In the genomic region with DNA sequence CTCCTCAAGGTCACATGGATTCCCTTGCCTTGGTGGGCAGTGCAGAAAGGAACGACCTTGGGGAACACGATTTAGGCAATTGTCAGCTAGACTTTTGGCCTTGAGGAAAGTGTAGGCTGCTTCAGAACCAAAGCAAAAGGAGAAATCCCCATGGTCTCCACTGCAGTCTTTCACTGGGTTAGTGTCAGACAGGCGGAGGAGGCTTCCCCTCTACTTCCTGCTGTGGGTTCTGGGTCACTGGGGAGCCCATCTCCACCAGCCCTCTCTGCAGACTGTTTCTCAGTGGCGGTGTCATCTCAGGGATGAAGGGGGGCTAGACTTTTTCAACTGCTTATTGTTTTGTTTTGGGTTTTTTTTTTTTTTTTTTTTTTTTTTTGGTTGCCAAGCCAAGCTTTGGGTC, we compare ENCODE assay signal across 9 mouse cellular contexts.
DNase-seq lines count a peak whose midpoint lies in the region; ATAC-seq and TF ChIP-seq lines count a peak whose summit lies in the region.
"Had no signal": no experiment of that assay in that cellular context is flagged by ENCODE, and none has a peak within 500 bp of the region (broad histone marks: within the 10 kb centered on the region; RNA-seq: fewer than 3 reads in every experiment).

No protein-coding gene starts in this region.

- 37% methylated on average over 4 of the region's 4 CpGs for WGBS in midbrain, embryonic 12.5 days
- 35% methylated on average over 4 of the region's 4 CpGs for WGBS in midbrain, postnatal 0 days

- H3K27ac ChIP-seq in midbrain, embryonic 12.5 days (replicated peaks), result no peak overlapping the region
- no peak overlapping the region for H3K27ac ChIP-seq in midbrain, postnatal 0 days (ENCODE audit: low read depth, low read length)

- H3K4me2 ChIP-seq in midbrain, embryonic 12.5 days (replicated peaks), result no peak overlapping the region
- no peak overlapping the region for H3K4me2 ChIP-seq in midbrain, postnatal 0 days (ENCODE audit: low read depth, low read length, poor library complexity, severe bottlenecking)

- H3K36me3 ChIP-seq in midbrain, embryonic 12.5 days, result no peaks in the 10 kb centered on the region
- no peaks in the 10 kb centered on the region for H3K36me3 ChIP-seq in midbrain, postnatal 0 days (ENCODE audit: insufficient read depth, low read length)
- peaks cover 3% of the 10 kb centered on the region for H3K36me3 ChIP-seq in megakaryocyte, embryonic 14.5 days (replicated peaks; ENCODE audit: low read length)

- no peaks in the 10 kb centered on the region for H3K9me3 ChIP-seq in midbrain, embryonic 12.5 days
- H3K9me3 ChIP-seq in midbrain, postnatal 0 days (ENCODE audit: low read length), result no peaks in the 10 kb centered on the region
- H3K9me3 ChIP-seq in megakaryocyte, embryonic 14.5 days, result no peaks in the 10 kb centered on the region

- ATAC-seq in midbrain, embryonic 12.5 days (ENCODE audit: low FRiP score, low read depth), result peak; percentile 21; the same call in 1 of the 2 replicates
- ATAC-seq in midbrain, postnatal 0 days (ENCODE audit: low FRiP score), result no peak
- ATAC-seq in erythroblast, adult 5-6 weeks (replicated peaks; ENCODE audit: low FRiP score, poor library complexity, severe bottlenecking), result no peak

- no peak for TF ChIP-seq CTCF in midbrain, postnatal 0 days (IDR thresholded peaks at IDR 0.05)

- no peak overlapping the region for H3K4me3 ChIP-seq in midbrain, embryonic 12.5 days
- H3K4me3 ChIP-seq in midbrain, postnatal 0 days (ENCODE audit: low read depth, low read length), result no peak overlapping the region
- H3K4me3 ChIP-seq in megakaryocyte, embryonic 14.5 days (replicated peaks), result peak overlapping the region; percentile 72

- H3K27me3 ChIP-seq in midbrain, embryonic 12.5 days, result peaks cover 5% of the 10 kb centered on the region; the same call in 1 of the 2 replicates
- no peaks in the 10 kb centered on the region for H3K27me3 ChIP-seq in midbrain, postnatal 0 days (ENCODE audit: insufficient read depth, low read length)
- H3K27me3 ChIP-seq in megakaryocyte, embryonic 14.5 days (replicated peaks), result no peaks in the 10 kb centered on the region

- H3K4me1 ChIP-seq in midbrain, embryonic 12.5 days, result peaks cover 16% of the 10 kb centered on the region; the same call in 1 of the 2 replicates
- H3K4me1 ChIP-seq in midbrain, postnatal 0 days (ENCODE audit: insufficient read depth, low read length), result peaks cover 3% of the 10 kb centered on the region; the same call in 1 of the 2 replicates
- peaks cover 71% of the 10 kb centered on the region for H3K4me1 ChIP-seq in megakaryocyte, embryonic 14.5 days

- peak; percentile 16 for DNase-seq in embryo, embryonic 11 days
- no peak for DNase-seq in embryo, embryonic 10 days (ENCODE audit: low spot score)
- DNase-seq in midbrain, postnatal 0 days (ENCODE audit: low spot score), result no peak
- DNase-seq in thymus, postnatal 4 days, result peak; percentile 64
- DNase-seq in cerebellum, adult 9-10 months, result no peak
- DNase-seq: gastrocnemius, postnatal 25 days had no signal

- H3K9ac ChIP-seq in midbrain, embryonic 12.5 days (replicated peaks), result no peak overlapping the region
- H3K9ac ChIP-seq in midbrain, postnatal 0 days (replicated peaks; ENCODE audit: low read length, poor library complexity, severe bottlenecking), result no peak overlapping the region

Comparison
In these comparisons a context has a peak if more than half of its experiments do, and no peak if none do; other contexts are left out.
1. DNase-seq: peak in embryo, embryonic 11 days (single experiment) and thymus, postnatal 4 days (single experiment); none in embryo, embryonic 10 days (single experiment), midbrain, postnatal 0 days (single experiment) and cerebellum, adult 9-10 months (single experiment).